Mouse (Mus musculus): ENCODE measurements around the gene Rpe65. TPM values are rescaled to one million over a fixed set of nuclear protein-coding genes. Genes with fewer than 3 reads are reported as not detected.

Gene Rpe65
- not detected in 2 replicates for polyA plus RNA-seq (2014; fragmentation: Nextera tagmentation; extraction: Ambion mirVana)

- H3K9me3 ChIP-seq (ENCODE audit: control insufficient read depth, low read length), result no peaks in the 10 kb centered on the region
- H3K4me2 ChIP-seq (ENCODE audit: low read depth, severe bottlenecking), result no peak within 1 kb of the TSS
- 80% methylated on average over 1 of the region's 1 CpGs for WGBS
- ATAC-seq (ENCODE audit: insufficient number of reproducible peaks, low FRiP score, low TSS enrichment, low read depth) (no peak), DNase-seq (ENCODE audit: low spot score) (no peak)
- H3K9ac ChIP-seq (ENCODE audit: low read length), result no peak within 1 kb of the TSS
- no peak within 1 kb of the TSS for H3K27ac ChIP-seq (replicated peaks; ENCODE audit: low read depth, low read length)
- H3K4me1 ChIP-seq (ENCODE audit: control insufficient read depth, insufficient read depth, low read length), result no peaks in the 10 kb centered on the region
- H3K4me3 ChIP-seq (ENCODE audit: low read depth, low read length), result no peak within 1 kb of the TSS
- H3K27me3 ChIP-seq (ENCODE audit: control insufficient read depth, insufficient read depth, low read length), result no peaks in the 10 kb centered on the region
- H3K36me3 ChIP-seq (ENCODE audit: control insufficient read depth, insufficient read depth, low read length), result no peaks in the 10 kb centered on the region
Observed at GRCm38 (mm10) chr3:159598875-159599274, at the start of gene Rpe65. Gene Rpe65 (plus strand): TSS chr3:159599175.

- Histone ChIP-seq H3K4me3 (ENCODE audit: low read depth, low read length) (no peak overlapping the region), H3K9ac (ENCODE audit: low read length) (no peak overlapping the region), H3K4me1 (ENCODE audit: control insufficient read depth, insufficient read depth, low read length) (no peaks in the 10 kb centered on the region), H3K27ac (replicated peaks; ENCODE audit: low read depth, low read length) (no peak overlapping the region), H3K9me3 (ENCODE audit: control insufficient read depth, low read length) (no peaks in the 10 kb centered on the region), H3K4me2 (ENCODE audit: low read depth, severe bottlenecking) (no peak overlapping the region), H3K36me3 (ENCODE audit: control insufficient read depth, insufficient read depth, low read length) (no peaks in the 10 kb centered on the region), H3K27me3 (ENCODE audit: control insufficient read depth, insufficient read depth, low read length) (no peaks in the 10 kb centered on the region)
- ATAC-seq (ENCODE audit: insufficient number of reproducible peaks, low FRiP score, low TSS enrichment, low read depth), result peak; percentile 47; the same call in 1 of the 2 replicates
- no peak for DNase-seq (ENCODE audit: low spot score)
Observed at GRCm38 (mm10) chr3:159550224-159550623, 48.8 kb upstream of the Rpe65 start.

- H3K36me3 ChIP-seq (ENCODE audit: control insufficient read depth, insufficient read depth, low read length), result no peaks in the 10 kb centered on the region
- no peaks in the 10 kb centered on the region for H3K4me1 ChIP-seq (ENCODE audit: control insufficient read depth, insufficient read depth, low read length)
- H3K4me3 ChIP-seq (ENCODE audit: low read depth, low read length), result no peak overlapping the region
- H3K9me3 ChIP-seq (ENCODE audit: control insufficient read depth, low read length), result no peaks in the 10 kb centered on the region
- no peak overlapping the region for H3K9ac ChIP-seq (ENCODE audit: low read length)
- WGBS, result 87% methylated on average over 1 of the region's 1 CpGs
- H3K27me3 ChIP-seq (ENCODE audit: control insufficient read depth, insufficient read depth, low read length), result no peaks in the 10 kb centered on the region
- H3K4me2 ChIP-seq (ENCODE audit: low read depth, severe bottlenecking), result no peak overlapping the region
- H3K27ac ChIP-seq (replicated peaks; ENCODE audit: low read depth, low read length), result no peak overlapping the region
- no peak for DNase-seq (ENCODE audit: low spot score)
- no peak for ATAC-seq (ENCODE audit: insufficient number of reproducible peaks, low FRiP score, low TSS enrichment, low read depth)
Observed at GRCm38 (mm10) chr3:159614977-159615376, 16.0 kb downstream of the Rpe65 start.

GRCm38 (mm10) chr3:159621026-159621425 is 22.1 kb downstream of the Rpe65 start:
- Histone ChIP-seq H3K4me2 (ENCODE audit: low read depth, severe bottlenecking) (no peak overlapping the region), H3K36me3 (ENCODE audit: control insufficient read depth, insufficient read depth, low read length) (no peaks in the 10 kb centered on the region), H3K27me3 (ENCODE audit: control insufficient read depth, insufficient read depth, low read length) (no peaks in the 10 kb centered on the region), H3K27ac (replicated peaks; ENCODE audit: low read depth, low read length) (no peak overlapping the region), H3K4me3 (ENCODE audit: low read depth, low read length) (no peak overlapping the region), H3K9me3 (ENCODE audit: control insufficient read depth, low read length) (no peaks in the 10 kb centered on the region), H3K4me1 (ENCODE audit: control insufficient read depth, insufficient read depth, low read length) (no peaks in the 10 kb centered on the region), H3K9ac (ENCODE audit: low read length) (no peak overlapping the region)
- ATAC-seq (ENCODE audit: insufficient number of reproducible peaks, low FRiP score, low TSS enrichment, low read depth), result no peak
- WGBS, result 69% methylated on average over 1 of the region's 1 CpGs
- no peak for DNase-seq (ENCODE audit: low spot score)

- Histone ChIP-seq H3K27me3 (ENCODE audit: control insufficient read depth, insufficient read depth, low read length) (no peaks in the 10 kb centered on the region), H3K9me3 (ENCODE audit: control insufficient read depth, low read length) (no peaks in the 10 kb centered on the region), H3K36me3 (ENCODE audit: control insufficient read depth, insufficient read depth, low read length) (no peaks in the 10 kb centered on the region), H3K27ac (replicated peaks; ENCODE audit: low read depth, low read length) (no peak overlapping the region), H3K4me2 (ENCODE audit: low read depth, severe bottlenecking) (no peak overlapping the region), H3K9ac (ENCODE audit: low read length) (no peak overlapping the region), H3K4me1 (ENCODE audit: control insufficient read depth, insufficient read depth, low read length) (no peaks in the 10 kb centered on the region), H3K4me3 (ENCODE audit: low read depth, low read length) (no peak overlapping the region)
- WGBS, result 81% methylated on average over 1 of the region's 1 CpGs
- ATAC-seq (ENCODE audit: insufficient number of reproducible peaks, low FRiP score, low TSS enrichment, low read depth), result no peak
- DNase-seq (ENCODE audit: low spot score), result no peak
Observed at GRCm38 (mm10) chr3:159624010-159624409, 25.0 kb downstream of the Rpe65 start.

- Histone ChIP-seq H3K9me3 (ENCODE audit: control insufficient read depth, low read length) (no peaks in the 10 kb centered on the region), H3K9ac (ENCODE audit: low read length) (no peak overlapping the region), H3K4me2 (ENCODE audit: low read depth, severe bottlenecking) (no peak overlapping the region), H3K4me3 (ENCODE audit: low read depth, low read length) (no peak overlapping the region), H3K27me3 (ENCODE audit: control insufficient read depth, insufficient read depth, low read length) (no peaks in the 10 kb centered on the region), H3K36me3 (ENCODE audit: control insufficient read depth, insufficient read depth, low read length) (no peaks in the 10 kb centered on the region), H3K4me1 (ENCODE audit: control insufficient read depth, insufficient read depth, low read length) (no peaks in the 10 kb centered on the region), H3K27ac (replicated peaks; ENCODE audit: low read depth, low read length) (no peak overlapping the region)
- no peak for ATAC-seq (ENCODE audit: insufficient number of reproducible peaks, low FRiP score, low TSS enrichment, low read depth)
- no peak for DNase-seq (ENCODE audit: low spot score)
- WGBS, result 55% methylated on average over 1 of the region's 1 CpGs
Observed at GRCm38 (mm10) chr3:159660741-159661140, 61.8 kb downstream of the Rpe65 start.

GRCm38 (mm10) chr3:159663333-159663732 is 64.4 kb downstream of the Rpe65 start:
- Histone ChIP-seq H3K36me3 (ENCODE audit: control insufficient read depth, insufficient read depth, low read length) (no peaks in the 10 kb centered on the region), H3K4me2 (ENCODE audit: low read depth, severe bottlenecking) (no peak overlapping the region), H3K4me1 (ENCODE audit: control insufficient read depth, insufficient read depth, low read length) (no peaks in the 10 kb centered on the region), H3K9ac (ENCODE audit: low read length) (no peak overlapping the region), H3K4me3 (ENCODE audit: low read depth, low read length) (no peak overlapping the region), H3K27ac (replicated peaks; ENCODE audit: low read depth, low read length) (no peak overlapping the region), H3K27me3 (ENCODE audit: control insufficient read depth, insufficient read depth, low read length) (no peaks in the 10 kb centered on the region), H3K9me3 (ENCODE audit: control insufficient read depth, low read length) (no peaks in the 10 kb centered on the region)
- WGBS, result 96% methylated on average over 1 of the region's 1 CpGs
- DNase-seq (ENCODE audit: low spot score) (no peak), ATAC-seq (ENCODE audit: insufficient number of reproducible peaks, low FRiP score, low TSS enrichment, low read depth) (no peak)

Other genes starting within 250 kb of the Rpe65 start
- gene Depdc1a, start 103.7 kb upstream of the Rpe65 start, polyA plus RNA-seq (2014; fragmentation: Nextera tagmentation; extraction: Ambion mirVana), result 47.7 and 50.1 TPM in 2 replicates
- 137 and 144 TPM in 2 replicates for gene Wls, start 240.5 kb downstream of the Rpe65 start, polyA plus RNA-seq (2014; fragmentation: Nextera tagmentation; extraction: Ambion mirVana)

Data from limb, embryonic 11.5 days (tissue).